Mouse (Mus musculus) gonadal fat pad, adult 2 months (tissue): ENCODE results near the gene Fam50a. TPM values are rescaled to one million over a fixed set of nuclear protein-coding genes. Genes with fewer than 3 reads are reported as not detected.
"Not testable (repeated sequence)": the region's sequence is repeated elsewhere in the genome, so short reads cannot be mapped to it uniquely, and the experiment has no call there.

Experiments used
- DNase-seq: peaks from one replicate; pipeline ENCODE4 v3.0.0-alpha.2; 2012; ENCODE audit warnings: low read depth
- polyA plus RNA-seq: library from polyadenylated mRNA; depleted of rRNA; stranded (reverse); fragments of >200 nt; gene quantifications from 2 replicates; pipeline ENCODE4 v1.2.3, GENCODE M21; 2012; rRNA removed

Gene Fam50a
- polyA plus RNA-seq, 1 experiment: 13.3 TPM

GRCm38 (mm10) chrX:74330166-74330930 is 17.5 kb downstream of the Fam50a start:
- DNase-seq: no peak

- DNase-seq: no peak
Measured at GRCm38 (mm10) chrX:74352645-74353466, 40.0 kb downstream of the Fam50a start.

GRCm38 (mm10) chrX:74353467-74353770 is 40.6 kb downstream of the Fam50a start, which contains the start of gene Lage3:
TSS of gene Lage3 (minus strand) at chrX:74353618.
- DNase-seq: no peak

GRCm38 (mm10) chrX:74357069-74357468 is 44.2 kb downstream of the Fam50a start:
- DNase-seq: not testable (repeated sequence)

- peak; percentile 41 for DNase-seq
Measured at GRCm38 (mm10) chrX:74359171-74359570, 46.3 kb downstream of the Fam50a start.

GRCm38 (mm10) chrX:74367512-74367911 is 54.7 kb downstream of the Fam50a start:
- no peak for DNase-seq

- no peak for DNase-seq
Measured at GRCm38 (mm10) chrX:74368209-74368909, 55.5 kb downstream of the Fam50a start.

Other genes starting within 250 kb of the Fam50a start
- gene Opn1mw, start 185.6 kb upstream of the Fam50a start, polyA plus RNA-seq: 1.7 TPM in 2 replicates
- gene Mecp2, start 177.7 kb upstream of the Fam50a start, polyA plus RNA-seq: 7.8 and 16.5 TPM in 2 replicates
- gene Tex28, start 145.2 kb upstream of the Fam50a start, polyA plus RNA-seq: not detected in 2 replicates
- not detected in 2 replicates for gene Tktl1, start 135.8 kb upstream of the Fam50a start, polyA plus RNA-seq
- gene Flna, start 63.2 kb upstream of the Fam50a start, polyA plus RNA-seq: 707 and 874 TPM in 2 replicates
- 54.6 and 56.1 TPM in 2 replicates for gene Emd, start 58.3 kb upstream of the Fam50a start, polyA plus RNA-seq
- gene Rpl10, start 42.2 kb upstream of the Fam50a start, polyA plus RNA-seq: 2,430 and 2,738 TPM in 2 replicates
- gene Taz, start 31.1 kb upstream of the Fam50a start, polyA plus RNA-seq: 160 and 171 TPM in 2 replicates
- 26.7 and 33.1 TPM in 2 replicates for gene Dnase1l1, start 30.7 kb upstream of the Fam50a start, polyA plus RNA-seq
- 445 and 453 TPM in 2 replicates for gene Atp6ap1, start 15.9 kb upstream of the Fam50a start, polyA plus RNA-seq
- 180 and 211 TPM in 2 replicates for gene Gdi1, start 8.0 kb upstream of the Fam50a start, polyA plus RNA-seq
- 24.7 and 30.8 TPM in 2 replicates for gene Plxna3, start 16.0 kb downstream of the Fam50a start, polyA plus RNA-seq
- gene Lage3, start 40.6 kb downstream of the Fam50a start, polyA plus RNA-seq: 84.5 and 107 TPM in 2 replicates
- gene Ubl4a, start 60.2 kb downstream of the Fam50a start, polyA plus RNA-seq: 47.6 and 59.2 TPM in 2 replicates
- 27.1 and 30.5 TPM in 2 replicates for gene Slc10a3, start 60.3 kb downstream of the Fam50a start, polyA plus RNA-seq
- 64.3 and 70.1 TPM in 2 replicates for gene Fam3a, start 80.2 kb downstream of the Fam50a start, polyA plus RNA-seq
- gene Ikbkg, start 80.3 kb downstream of the Fam50a start, polyA plus RNA-seq: 20.6 and 21.6 TPM in 2 replicates
- gene G6pdx, start 116.2 kb downstream of the Fam50a start, polyA plus RNA-seq: 190 and 227 TPM in 2 replicates
- gene Gm6880, start 168.4 kb downstream of the Fam50a start, polyA plus RNA-seq: not detected in 2 replicates